Mouse (Mus musculus) MEL (cell line): ENCODE measurements around the gene Smim20.

Source experiments
- MEF2A ChIP-seq: IDR thresholded peaks from 2 replicates; pipeline ENCODE4 v1.6.1; 2014; ENCODE audit warnings: low read depth, mild to moderate bottlenecking, inconsistent platforms, low read length, improper control_type of control experiment; ENCODE audit not compliant: poor library complexity, insufficient replicate concordance, severe bottlenecking; ENCODE audit errors: extremely low read depth
- UBTF ChIP-seq: IDR thresholded peaks from 2 replicates; pipeline ENCODE4 v1.6.1; 2012; ENCODE audit warnings: low read depth, mild to moderate bottlenecking, inconsistent platforms, low read length, improper control_type of control experiment, moderate library complexity, borderline replicate concordance; ENCODE audit not compliant: insufficient read depth

DNA sequence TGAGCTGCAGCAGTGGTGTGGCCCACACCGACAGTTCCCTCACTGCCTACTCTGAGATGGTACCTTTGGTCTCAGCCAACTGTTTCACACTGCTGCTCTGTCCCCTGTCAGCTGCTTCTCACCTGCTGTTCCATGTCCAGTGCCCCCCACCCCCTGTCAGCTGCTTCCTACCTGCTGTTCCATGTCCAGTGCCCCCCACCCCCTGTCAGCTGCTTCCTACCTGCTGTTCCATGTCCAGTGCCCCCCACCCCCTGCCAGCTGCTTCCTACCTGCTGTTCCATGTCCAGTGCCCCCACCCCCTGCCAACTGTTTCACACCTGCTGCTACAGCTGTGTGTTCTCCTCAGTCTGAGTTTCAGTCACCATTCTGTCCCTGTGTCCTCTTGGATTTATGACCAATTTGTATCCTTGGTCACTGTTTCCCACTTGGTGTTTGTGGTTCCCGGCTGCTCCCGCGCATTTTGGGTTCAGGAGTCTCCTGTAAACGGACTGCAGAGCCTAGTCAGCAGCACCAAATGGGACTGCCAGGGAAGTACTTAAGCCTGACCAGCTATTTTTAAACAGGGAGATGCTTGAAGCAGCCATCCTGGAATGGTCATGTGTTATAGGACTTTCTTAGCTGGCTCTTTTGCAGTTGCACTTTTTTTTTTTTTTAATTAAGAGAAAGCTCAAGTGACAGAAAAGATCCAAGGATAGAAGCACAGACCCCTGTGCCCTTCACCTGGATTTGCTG lies 7.0 kb downstream of the Smim20 start:
- TF ChIP-seq UBTF = no peak
- no peak for TF ChIP-seq MEF2A
